ENCODE assay signal across 12 mouse cellular contexts in the genomic region with DNA sequence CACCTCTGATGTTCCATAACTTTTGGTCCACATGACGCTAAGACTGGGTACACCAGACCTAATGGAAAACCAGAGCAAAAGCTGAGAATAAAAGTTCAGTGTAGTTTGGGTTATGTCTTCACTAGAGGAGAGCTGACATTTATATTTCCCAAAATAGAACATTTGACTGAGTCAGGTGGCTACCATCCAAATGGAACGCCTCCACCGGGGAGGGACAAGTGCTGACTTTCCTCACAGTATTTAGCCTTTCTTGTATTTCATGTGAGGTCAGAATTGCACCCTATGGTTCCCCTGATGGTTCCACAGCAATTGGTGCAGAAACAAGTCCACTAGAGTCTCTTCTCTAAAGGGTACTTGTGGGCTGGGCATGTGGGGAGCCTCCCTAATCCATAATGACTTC.
A peak's percentile ranks its signal among the peaks of the same experiment; 100 is the strongest.
DNase-seq lines count a peak whose midpoint lies in the region.
"Had no signal": no experiment of that assay in that cellular context is flagged by ENCODE, and none has a peak within 500 bp of the region (broad histone marks: within the 10 kb centered on the region; RNA-seq: fewer than 3 reads in every experiment).

No protein-coding gene starts in this region.

- peak; percentile 51 to 64 for DNase-seq in cerebellum, adult 18-20 months
- no peak for DNase-seq in cerebellum, adult 11 months
- DNase-seq in layer of hippocampus, adult 9-11 months = peak; percentile 27
- no peak for DNase-seq in layer of hippocampus, postnatal 14 days (ENCODE audit: low spot score in 2 of 2)
- DNase-seq in adrenal gland, postnatal 25 days = peak; percentile 68
- peak; percentile 15 for DNase-seq in gastrocnemius, postnatal 10 days
- no peak for DNase-seq in thymus, adult 18-20 months
- DNase-seq in ovary, postnatal 14 days (ENCODE audit: low spot score) = no peak
- DNase-seq: B cell, adult 2 months; kidney, adult 2 months; lung, embryonic 14.5 days; thymus, postnatal 36 days had no signal

Comparison
In these comparisons a context has a peak if more than half of its experiments do, and no peak if none do; other contexts are left out.
1. DNase-seq: peak in cerebellum, adult 18-20 months (2 of 2), layer of hippocampus, adult 9-11 months (single experiment), adrenal gland, postnatal 25 days (single experiment) and gastrocnemius, postnatal 10 days (single experiment); none in cerebellum, adult 11 months (single experiment), layer of hippocampus, postnatal 14 days (0 of 2), thymus, adult 18-20 months (0 of 2) and ovary, postnatal 14 days (single experiment).